Mouse (Mus musculus) Muller cell, postnatal 12 days (primary cell): Measurements from ENCODE around the gene Supt6.

ENCODE experiments used
- DNase-seq: peaks from one replicate; pipeline ENCODE4 v3.0.0-alpha.2; 2015; ENCODE audit errors: inconsistent ontology term

The Supt6 gene

GRCm38 (mm10) chr11:78182961-78183844, 62.6 kb downstream of the Supt6 start, which contains the start of gene Rpl23a:
Rpl23a (minus strand) TSS chr11:78183584.
- DNase-seq = peak; percentile 90

- no peak for DNase-seq
Measured at GRCm38 (mm10) chr11:78182450-78182849, 63.3 kb downstream of the Supt6 start.

- DNase-seq = no peak
Measured at GRCm38 (mm10) chr11:78181830-78182357, 63.9 kb downstream of the Supt6 start.

DNA sequence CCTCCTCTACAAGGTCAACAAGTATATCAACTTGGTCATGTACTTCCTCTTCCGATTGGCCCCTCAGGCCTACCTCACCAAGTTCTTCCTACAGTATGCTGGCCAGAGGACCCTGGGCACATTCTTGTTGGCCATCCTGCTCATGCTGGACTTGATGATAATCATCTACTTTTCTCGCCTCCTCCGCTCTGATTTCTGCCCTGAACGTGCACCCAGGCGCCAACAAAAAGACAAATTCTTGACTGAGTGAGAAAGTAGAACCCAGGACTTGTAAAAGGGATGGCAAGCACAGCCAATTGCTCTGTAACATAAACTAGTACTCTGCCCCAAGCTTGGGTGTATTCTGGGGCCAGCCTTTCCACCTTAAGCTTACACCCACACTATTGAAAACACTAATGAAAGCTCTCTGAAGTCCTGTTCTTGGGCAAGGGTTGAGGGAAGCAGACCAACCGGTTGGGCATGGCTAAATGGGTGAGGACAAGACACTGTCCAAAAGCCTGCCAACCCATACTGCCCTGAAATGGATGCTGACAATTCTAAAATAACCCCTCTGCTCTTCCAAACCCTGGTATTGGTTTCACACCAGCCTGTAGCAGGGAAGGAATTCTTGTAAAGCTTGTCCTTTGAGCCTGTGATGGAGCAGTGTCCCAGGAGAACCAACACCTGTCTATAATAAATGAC, 65.6 kb downstream of the Supt6 start:
- DNase-seq = no peak

DNA sequence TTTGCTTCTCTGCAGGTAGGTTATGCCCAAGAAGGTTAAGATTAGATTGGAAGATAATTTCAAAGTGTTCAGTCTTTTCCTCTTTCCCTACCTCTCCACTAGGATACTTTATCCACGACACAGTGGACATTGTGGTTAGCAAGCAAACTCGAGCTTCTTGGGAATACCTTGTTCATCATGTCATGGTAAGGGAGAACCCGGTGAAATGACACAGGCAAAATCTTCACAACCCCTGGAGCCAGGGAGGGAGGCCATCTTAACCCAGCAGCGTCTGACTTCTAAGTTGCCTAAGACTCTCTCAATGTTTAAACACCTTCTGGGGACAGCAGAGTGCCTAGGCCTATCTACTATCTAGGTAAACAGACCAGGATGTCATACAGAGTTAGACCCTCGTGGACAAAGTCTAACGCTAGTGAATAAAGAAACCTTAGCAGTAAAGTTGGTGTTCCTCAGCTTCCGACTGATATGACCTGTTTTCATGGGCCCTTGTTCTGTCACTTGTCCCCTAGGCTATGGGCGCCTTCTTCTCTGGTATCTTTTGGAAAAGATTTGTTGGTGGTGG, 66.3 kb downstream of the Supt6 start:
- no peak for DNase-seq

DNA sequence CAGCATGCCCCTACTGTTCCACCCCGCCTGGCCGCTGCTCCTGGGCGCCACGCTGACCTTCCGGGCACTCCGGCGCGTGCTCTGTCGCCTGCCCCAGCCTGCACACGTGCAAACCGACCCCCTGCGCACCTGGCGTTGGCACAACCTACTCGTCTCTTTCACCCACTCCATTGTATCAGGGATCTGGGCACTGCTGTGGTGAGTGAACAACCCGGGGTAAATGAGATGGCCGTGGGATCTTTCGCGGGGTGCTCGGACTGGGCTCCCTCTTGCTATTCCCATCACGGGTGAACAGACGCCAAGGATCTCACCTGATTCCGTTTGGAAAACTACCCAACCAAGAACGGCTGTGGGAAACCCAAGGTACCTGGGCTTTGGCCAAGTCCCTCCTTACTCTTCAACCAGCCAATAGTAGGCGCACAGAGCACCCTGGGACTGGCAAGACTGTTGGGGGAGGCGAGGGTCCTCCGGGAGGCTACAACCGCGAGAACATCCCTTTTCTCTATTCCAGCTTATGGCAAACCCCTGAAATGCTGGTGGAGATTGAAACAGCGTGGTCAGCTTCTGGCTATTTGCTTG, 66.8 kb downstream of the Supt6 start:
- DNase-seq = peak; percentile 73

DNA sequence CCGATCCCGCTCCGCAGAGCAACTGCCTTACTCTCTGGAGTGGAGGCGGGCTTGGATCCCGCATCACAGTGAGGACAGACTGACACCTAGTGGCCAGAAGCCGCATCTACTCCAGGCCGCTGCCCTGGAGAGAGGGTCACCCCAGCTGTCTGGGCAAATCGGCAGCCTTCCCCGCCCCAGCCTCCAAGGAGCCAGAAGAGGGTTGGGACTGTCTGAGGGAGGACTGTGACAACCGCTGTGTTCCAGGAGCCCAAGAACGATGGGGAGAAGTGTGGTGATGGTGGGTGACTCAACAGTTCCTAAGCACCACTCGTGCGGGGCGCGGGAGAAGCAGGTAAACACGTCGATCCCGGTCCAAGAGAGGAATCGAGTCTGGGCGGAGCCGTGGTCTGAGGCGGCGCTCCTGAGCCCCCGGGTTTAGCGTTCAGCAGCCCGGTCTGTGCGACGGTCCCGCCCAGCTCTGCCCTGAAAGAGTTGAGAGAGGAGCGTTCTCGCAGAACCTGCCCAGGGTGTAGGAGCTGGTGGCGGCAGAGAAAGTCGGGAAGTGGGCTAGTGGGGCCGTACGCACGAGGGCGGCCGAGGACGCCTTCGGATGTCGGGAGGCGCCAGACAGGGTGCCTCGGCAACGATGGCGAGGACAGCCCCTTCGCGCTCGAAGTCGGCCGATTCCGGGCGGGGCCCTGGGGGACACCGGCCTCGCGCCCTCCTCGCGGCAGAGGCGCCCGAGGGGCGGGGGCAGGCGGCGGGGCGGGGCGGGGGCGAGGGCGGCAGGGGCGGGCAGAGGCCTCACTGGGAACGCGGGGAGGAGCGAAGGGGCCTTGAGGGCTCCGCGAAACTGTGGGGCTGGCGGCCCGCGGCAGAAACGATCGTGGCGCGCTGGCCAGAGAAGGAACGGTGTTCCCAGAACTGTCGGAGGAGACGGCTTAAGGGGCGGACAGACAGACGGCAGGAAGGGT, 67.6 kb downstream of the Supt6 start:
- DNase-seq = peak; percentile 97

GRCm38 (mm10) chr11:78177437-78177836, 68.3 kb downstream of the Supt6 start:
- DNase-seq = peak; percentile 70

- DNase-seq = no peak
Measured at GRCm38 (mm10) chr11:78176905-78177331, 68.9 kb downstream of the Supt6 start.

- DNase-seq = peak; percentile 96
Measured at GRCm38 (mm10) chr11:78176402-78176862, 69.4 kb downstream of the Supt6 start, which contains the start of the genes Nek8 and Tlcd1. Nek8 (minus strand) TSS chr11:78176675. Tlcd1 (plus strand) TSS chr11:78176711.

DNA sequence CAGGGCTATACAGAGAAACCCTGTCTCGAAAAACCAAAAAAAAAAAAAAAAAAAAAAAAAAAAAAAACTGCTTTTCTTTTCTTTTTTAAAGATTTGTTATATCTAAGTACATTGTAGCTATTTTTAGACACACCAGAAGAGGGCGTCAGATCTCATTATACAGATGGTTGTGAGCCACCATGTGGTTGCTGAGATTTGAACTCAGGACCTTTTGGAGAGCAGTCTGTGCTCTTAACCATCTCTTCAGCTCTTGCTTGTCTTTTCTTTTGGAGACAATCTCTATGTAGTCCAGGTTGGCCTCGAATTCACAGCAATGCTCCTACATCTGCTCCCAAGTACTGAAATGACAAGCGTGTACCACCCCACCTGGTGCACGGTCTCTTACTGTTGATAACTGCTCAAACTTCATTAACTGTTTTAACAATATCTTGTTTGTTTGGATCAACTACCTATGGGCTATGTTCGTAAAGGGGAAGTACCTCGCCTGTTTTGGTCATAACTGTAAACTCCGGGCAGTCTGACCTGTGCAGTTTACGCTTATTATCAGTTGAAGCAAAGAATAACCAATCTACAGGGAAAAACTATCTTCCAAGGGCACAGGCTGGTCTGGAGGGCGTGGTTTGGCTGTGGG, 69.9 kb downstream of the Supt6 start:
- no peak for DNase-seq

- DNase-seq = no peak
Measured at GRCm38 (mm10) chr11:78174506-78174905, 71.3 kb downstream of the Supt6 start.

DNA sequence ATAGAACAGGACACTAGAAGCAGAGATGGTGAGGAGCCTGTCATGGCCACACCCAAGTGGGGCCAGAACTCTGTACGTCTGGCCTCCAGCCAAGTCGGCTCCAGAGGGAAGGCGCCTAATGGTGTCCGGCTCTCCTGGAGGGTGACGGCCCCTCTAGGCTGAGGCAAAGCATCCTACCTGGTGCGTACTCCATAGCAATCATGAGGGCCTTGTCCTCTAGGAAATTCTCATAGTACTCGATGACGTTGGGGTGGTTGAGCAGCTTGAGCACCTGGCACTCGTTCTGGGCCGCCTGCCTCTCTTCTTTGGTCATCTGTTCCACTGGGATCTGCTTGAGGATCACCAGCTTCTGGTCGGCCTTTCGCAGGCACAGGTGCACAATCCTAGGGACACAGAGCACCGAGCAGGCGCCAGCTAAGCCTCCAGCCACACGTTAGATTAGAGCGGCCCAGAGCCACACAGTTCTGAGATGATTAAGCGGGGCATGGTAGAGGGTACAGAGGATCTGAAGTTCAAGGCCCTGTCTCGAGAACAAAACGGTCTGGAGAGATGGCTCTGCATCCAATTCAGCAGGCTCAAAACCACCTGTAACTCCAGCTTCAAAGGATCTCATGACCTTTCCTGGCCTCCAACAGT, 72.9 kb downstream of the Supt6 start:
- no peak for DNase-seq

DNA sequence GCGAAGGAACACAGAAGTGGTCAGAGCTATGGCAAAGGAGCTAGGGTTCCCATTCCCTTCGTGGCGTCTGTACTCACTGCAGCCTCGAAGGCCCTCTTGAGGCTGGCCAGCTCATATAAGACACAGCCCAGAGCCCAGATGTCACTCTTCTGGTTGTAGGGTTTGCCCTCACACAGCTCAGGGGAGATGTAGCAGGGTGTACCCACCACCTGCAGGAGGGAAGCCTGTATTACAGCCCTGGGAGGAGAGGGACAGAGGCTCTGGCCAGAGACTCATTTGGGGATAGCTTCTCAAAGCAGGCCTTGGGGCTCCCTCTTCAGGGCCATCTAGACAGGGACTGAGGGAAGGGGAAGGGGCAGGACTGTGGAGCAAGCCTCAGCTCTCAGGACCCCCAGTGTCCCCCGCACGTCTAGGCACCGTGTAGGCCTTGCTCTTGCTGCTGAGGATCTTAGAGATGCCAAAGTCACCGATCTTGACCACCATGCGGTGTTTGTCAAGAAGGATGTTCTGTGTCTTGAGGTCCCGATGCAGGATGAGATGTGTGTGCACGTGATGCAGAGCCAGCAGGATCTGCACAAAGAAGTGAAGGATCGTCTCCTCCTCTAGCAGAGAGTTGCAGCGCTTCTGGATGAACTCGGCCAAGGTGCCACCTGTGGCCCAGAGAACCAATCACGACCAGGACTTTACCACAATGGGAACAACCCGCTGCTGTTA, 73.6 kb downstream of the Supt6 start:
- peak; percentile 20 for DNase-seq

GRCm38 (mm10) chr11:78171328-78171727, 74.5 kb downstream of the Supt6 start:
- no peak for DNase-seq

DNA sequence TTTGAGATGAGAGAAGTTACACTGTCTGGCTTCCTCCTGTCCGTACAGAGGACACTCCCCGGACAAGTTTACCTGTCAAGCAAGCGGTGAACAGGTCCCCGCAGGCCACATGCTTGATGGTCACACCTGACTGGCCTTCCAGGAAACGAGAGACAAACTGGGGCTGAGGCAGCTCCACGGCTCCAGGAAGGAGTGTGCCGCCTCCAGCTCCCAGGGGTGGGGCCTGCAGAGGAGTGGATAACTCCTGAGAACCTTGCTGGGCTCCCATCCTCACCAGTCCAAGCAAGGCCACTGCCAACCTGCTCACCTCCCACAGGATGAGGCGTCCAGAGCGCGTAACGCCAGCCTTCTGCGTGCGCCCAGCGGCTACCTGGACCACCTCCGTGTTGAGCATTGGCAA, 75.5 kb downstream of the Supt6 start:
- DNase-seq = no peak

- DNase-seq = no peak
Measured at GRCm38 (mm10) chr11:78168541-78169468, 77.0 kb downstream of the Supt6 start.
